Mouse (Mus musculus) liver, embryonic 11.5 days (tissue): ENCODE results near the gene Fgf22. TPM values are rescaled to one million over a fixed set of nuclear protein-coding genes. Genes with fewer than 3 reads are reported as not detected.

Experiments
- ATAC-seq: fragments of 200-750 bp; cut with Nextera tagmentation; replicated peaks from 2 replicates; pipeline ENCODE4 v1.8.0; 2017; ENCODE audit warnings: moderate number of reproducible peaks, mild to moderate bottlenecking, moderate TSS enrichment, moderate library complexity; ENCODE audit not compliant: low FRiP score
- DNase-seq: peaks from one replicate; pipeline ENCODE4 v3.0.0-alpha.2; 2017; ENCODE audit warnings: low spot score
- H3K27ac ChIP-seq: fragments of 300-500 bp; sonication (generic); 2 replicates; pipeline ENCODE4 v1.5.1; 2014; ENCODE audit warnings: mild to moderate bottlenecking, low read depth, low read length, control low read depth
- H3K27me3 ChIP-seq: fragments of 300-500 bp; sonication (generic); replicated peaks from 2 replicates; pipeline ENCODE4 v1.6.1; 2014; ENCODE audit warnings: low read length, mixed read lengths; ENCODE audit not compliant: control insufficient read depth, insufficient read depth
- H3K36me3 ChIP-seq: fragments of 300-500 bp; sonication (generic); 2 replicates; pipeline ENCODE4 v1.6.1; 2014; ENCODE audit warnings: mild to moderate bottlenecking, low read length, moderate library complexity, mixed read lengths; ENCODE audit not compliant: control insufficient read depth, insufficient read depth
- H3K4me1 ChIP-seq: fragments of 300-500 bp; sonication (generic); replicated peaks from 2 replicates; pipeline ENCODE4 v1.6.1; 2014; ENCODE audit warnings: low read length, mixed read lengths; ENCODE audit not compliant: control insufficient read depth, insufficient read depth
- H3K4me2 ChIP-seq: fragments of 300-500 bp; sonication (generic); 2 replicates; pipeline ENCODE4 v1.6.1; 2014; ENCODE audit warnings: mild to moderate bottlenecking, control low read depth, moderate library complexity
- H3K4me3 ChIP-seq: fragments of 300-500 bp; sonication (generic); 2 replicates; pipeline ENCODE4 v1.5.1; 2014; ENCODE audit warnings: low read depth, low read length, control low read depth
- H3K9ac ChIP-seq: fragments of 300-500 bp; sonication (generic); 2 replicates; pipeline ENCODE4 v1.6.1; 2014; ENCODE audit warnings: low read depth, low read length, control low read depth
- H3K9me3 ChIP-seq: fragments of 300-500 bp; sonication (generic); 2 replicates; pipeline ENCODE4 v1.6.1; 2016; ENCODE audit warnings: low read length, inconsistent platforms, mixed read lengths; ENCODE audit not compliant: control insufficient read depth
- WGBS: fragments of 180-500 bp; shearing (Covaris S2); extraction: QIAGEN DNeasy Blood & Tissue Kit; methylation state at CpG from one replicate; pipeline ENCODE4 v1.1.7; 2014; 5-methylcytosine and 5-hydroxymethylcytosine counted together
- polyA plus RNA-seq: library from polyadenylated mRNA; unstranded; fragments of >200 nt; fragmentation: Nextera tagmentation; extraction: Ambion mirVana; gene quantifications from 2 replicates; pipeline ENCODE4 v1.2.1, GENCODE M21; 2014

Fgf22 gene
- polyA plus RNA-seq, 1 experiment from 2014 or later: not detected

DNA sequence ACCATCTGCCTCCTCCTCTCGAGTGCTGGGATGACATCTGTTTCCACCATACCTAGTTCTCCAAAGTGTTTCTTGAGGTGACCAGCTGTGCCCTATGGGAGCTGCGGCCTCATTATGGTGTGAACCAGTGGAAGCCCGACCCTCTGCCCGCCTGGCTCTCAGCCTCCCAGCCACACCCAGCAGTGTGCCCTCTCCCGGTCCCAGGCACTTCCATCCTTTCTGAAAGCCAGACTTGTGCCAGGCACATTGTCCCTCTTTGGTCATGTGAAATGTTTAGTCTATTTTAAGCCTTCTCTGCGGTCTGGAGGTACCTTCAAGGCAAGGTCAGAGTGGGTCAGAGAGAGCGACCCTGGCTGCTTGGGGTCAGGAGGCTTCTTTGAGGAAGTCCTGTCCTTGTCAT is 31.2 kb upstream of the Fgf22 start:
- 75% methylated on average over 7 of the region's 7 CpGs for WGBS
- Histone ChIP-seq H3K4me2 (no peak overlapping the region), H3K36me3 (no peaks in the 10 kb centered on the region), H3K9me3 (no peaks in the 10 kb centered on the region), H3K4me1 (no peaks in the 10 kb centered on the region), H3K4me3 (no peak overlapping the region), H3K27ac (no peak overlapping the region), H3K9ac (no peak overlapping the region), H3K27me3 (peaks cover 11% of the 10 kb centered on the region; the same call in 1 of the 2 replicates)
- no peak for ATAC-seq
- DNase-seq: no peak

- no peak for DNase-seq
- Histone ChIP-seq H3K27me3 (no peaks in the 10 kb centered on the region), H3K36me3 (no peaks in the 10 kb centered on the region), H3K9me3 (no peaks in the 10 kb centered on the region), H3K4me2 (no peak overlapping the region), H3K4me1 (no peaks in the 10 kb centered on the region), H3K9ac (no peak overlapping the region), H3K27ac (no peak overlapping the region), H3K4me3 (no peak overlapping the region)
- peak; percentile 50 for ATAC-seq
- WGBS: 37% methylated on average over 11 of the region's 11 CpGs
These were observed 28.8 kb upstream of the Fgf22 start for GRCm38 (mm10) chr10:79726090-79726489.

GRCm38 (mm10) chr10:79728323-79729249 is 26.3 kb upstream of the Fgf22 start:
- H3K4me3 ChIP-seq: no peak overlapping the region
- ATAC-seq (no peak), DNase-seq (no peak)
- no peaks in the 10 kb centered on the region for H3K4me1 ChIP-seq
- H3K27ac ChIP-seq: no peak overlapping the region
- H3K36me3 ChIP-seq: peaks cover 3% of the 10 kb centered on the region; the same call in 1 of the 2 replicates
- no peak overlapping the region for H3K4me2 ChIP-seq
- H3K9ac ChIP-seq: no peak overlapping the region
- WGBS: 63% methylated on average over 28 of the region's 28 CpGs
- H3K9me3 ChIP-seq: no peaks in the 10 kb centered on the region
- no peaks in the 10 kb centered on the region for H3K27me3 ChIP-seq

DNA sequence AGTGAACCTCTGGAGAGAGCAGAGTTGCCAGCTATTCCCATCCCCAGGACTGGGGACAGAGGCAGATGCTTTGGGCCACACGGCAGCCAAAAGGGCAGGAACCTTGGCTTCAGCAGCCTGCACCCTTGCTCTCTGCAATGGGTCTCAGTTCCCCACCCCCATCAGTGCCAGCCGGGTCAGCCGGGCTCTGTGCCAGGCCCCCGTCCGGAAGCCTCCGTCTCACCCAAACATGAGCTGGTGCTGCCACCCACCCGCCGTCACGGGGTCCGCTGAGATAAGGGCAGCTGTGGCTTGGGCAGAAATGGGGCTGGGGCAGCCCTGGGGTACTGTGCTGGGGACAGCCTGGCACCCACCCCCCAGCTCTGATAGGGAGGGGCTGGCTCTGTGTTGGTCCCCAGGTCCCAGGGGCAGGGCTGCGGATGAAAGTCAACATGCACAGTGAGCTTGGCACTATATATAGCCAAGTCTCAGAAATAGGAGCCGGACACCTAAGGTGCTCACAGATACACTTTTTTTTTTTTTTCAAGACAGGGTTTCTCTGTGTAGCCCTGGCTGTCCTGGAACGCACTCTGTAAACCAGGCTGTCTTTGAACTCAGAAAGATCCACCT is 25.4 kb upstream of the Fgf22 start:
- H3K36me3 ChIP-seq: peaks cover 6% of the 10 kb centered on the region; the same call in 1 of the 2 replicates
- no peaks in the 10 kb centered on the region for H3K9me3 ChIP-seq
- DNase-seq: no peak
- H3K4me3 ChIP-seq: no peak overlapping the region
- no peak overlapping the region for H3K9ac ChIP-seq
- H3K4me1 ChIP-seq: no peaks in the 10 kb centered on the region
- WGBS: 77% methylated on average over 13 of the region's 13 CpGs
- H3K27me3 ChIP-seq: no peaks in the 10 kb centered on the region
- no peak overlapping the region for H3K4me2 ChIP-seq
- H3K27ac ChIP-seq: no peak overlapping the region
- no peak for ATAC-seq

- peaks cover 33% of the 10 kb centered on the region for H3K36me3 ChIP-seq
- no peak overlapping the region for H3K4me2 ChIP-seq
- 100% methylated on average over 1 of the region's 1 CpGs for WGBS
- H3K27ac ChIP-seq: no peak overlapping the region
- no peak overlapping the region for H3K9ac ChIP-seq
- H3K27me3 ChIP-seq: 0 out of 2 replicates have a peak, but pooled peaks cover 4% of the 10 kb centered on the region
- no peaks in the 10 kb centered on the region for H3K4me1 ChIP-seq
- DNase-seq (no peak), ATAC-seq (no peak)
- H3K4me3 ChIP-seq: no peak overlapping the region
- no peaks in the 10 kb centered on the region for H3K9me3 ChIP-seq
These were observed 22.4 kb upstream of the Fgf22 start for GRCm38 (mm10) chr10:79732500-79732899.

DNA sequence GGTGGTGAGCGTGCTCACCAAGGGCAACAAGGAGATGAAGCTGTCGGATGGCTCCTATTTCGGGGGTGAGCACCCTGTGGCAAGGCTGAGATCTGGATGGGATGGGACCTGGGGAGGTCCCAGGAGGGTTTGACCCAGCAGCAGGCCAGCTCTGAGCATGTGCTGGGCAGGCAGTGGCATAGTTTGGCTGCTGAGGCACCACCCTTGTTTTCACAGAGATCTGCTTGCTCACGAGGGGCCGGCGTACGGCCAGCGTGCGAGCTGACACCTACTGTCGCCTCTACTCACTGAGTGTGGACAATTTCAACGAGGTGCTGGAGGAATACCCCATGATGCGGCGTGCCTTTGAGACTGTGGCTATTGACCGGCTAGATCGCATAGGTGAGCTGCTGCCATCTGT is 21.0 kb upstream of the Fgf22 start:
- Histone ChIP-seq H3K9me3 (peaks cover 6% of the 10 kb centered on the region; the same call in 1 of the 2 replicates), H3K4me3 (no peak overlapping the region), H3K4me1 (no peaks in the 10 kb centered on the region), H3K9ac (no peak overlapping the region), H3K36me3 (peaks cover 47% of the 10 kb centered on the region), H3K27ac (no peak overlapping the region), H3K27me3 (0 out of 2 replicates have a peak, but pooled peaks cover 4% of the 10 kb centered on the region), H3K4me2 (no peak overlapping the region)
- ATAC-seq (no peak), DNase-seq (no peak)
- WGBS: 91% methylated on average over 15 of the region's 15 CpGs

DNA sequence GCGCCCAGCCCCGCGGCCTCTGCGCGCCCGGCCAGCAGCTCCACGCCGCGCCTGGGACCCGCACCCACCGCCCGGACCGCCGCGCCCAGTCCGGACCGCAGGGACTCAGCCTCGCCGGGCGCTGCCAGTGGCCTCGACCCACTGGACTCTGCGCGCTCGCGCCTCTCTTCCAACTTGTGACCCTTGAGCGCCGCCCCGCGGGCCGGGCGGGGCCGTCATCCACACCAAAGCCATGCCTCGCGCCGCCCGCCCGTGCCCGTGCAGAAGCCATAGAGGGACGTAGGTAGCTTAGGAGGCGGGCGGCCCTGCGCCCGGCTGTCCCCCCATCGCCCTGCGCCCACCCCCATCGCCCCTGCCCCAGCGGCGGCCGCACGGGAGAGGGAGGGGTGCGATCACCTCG is 19.5 kb upstream of the Fgf22 start:
- Histone ChIP-seq H3K27ac (no peak overlapping the region), H3K4me2 (peak overlapping the region; percentile 16), H3K27me3 (0 out of 2 replicates have a peak, but pooled peaks cover 4% of the 10 kb centered on the region), H3K4me1 (no peaks in the 10 kb centered on the region), H3K9ac (no peak overlapping the region), H3K36me3 (peaks cover 62% of the 10 kb centered on the region), H3K4me3 (0 out of 2 replicates have a peak overlapping the region, but pooled peaks have one; percentile 19), H3K9me3 (peaks cover 11% of the 10 kb centered on the region; the same call in 1 of the 2 replicates)
- ATAC-seq (no peak), DNase-seq (no peak)
- 44% methylated on average over 52 of the region's 52 CpGs for WGBS

DNA sequence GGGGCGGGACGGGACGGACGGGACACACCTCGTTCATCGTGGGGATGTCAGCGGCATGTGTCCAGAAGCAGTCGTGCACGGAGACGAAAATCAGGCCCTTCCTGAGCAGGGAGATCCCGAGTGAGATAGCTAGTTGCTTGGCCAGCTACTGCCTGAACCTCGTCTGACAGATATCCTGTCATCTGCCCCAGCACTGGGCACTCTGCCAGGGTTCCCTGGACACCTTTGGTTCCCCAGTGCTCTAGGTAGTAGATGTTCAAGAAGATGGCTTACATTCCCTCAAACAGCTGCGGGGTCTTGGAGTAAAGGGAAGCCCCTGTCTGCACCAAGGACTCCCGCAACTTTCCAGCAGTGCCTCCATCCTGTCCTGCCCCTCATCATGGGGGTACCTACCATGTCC is 18.2 kb upstream of the Fgf22 start:
- ATAC-seq: no peak
- Histone ChIP-seq H3K36me3 (peaks cover 75% of the 10 kb centered on the region), H3K9ac (no peak overlapping the region), H3K9me3 (peaks cover 11% of the 10 kb centered on the region; the same call in 1 of the 2 replicates), H3K4me3 (no peak overlapping the region), H3K27ac (no peak overlapping the region), H3K4me1 (no peaks in the 10 kb centered on the region), H3K4me2 (no peak overlapping the region), H3K27me3 (0 out of 2 replicates have a peak, but pooled peaks cover 4% of the 10 kb centered on the region)
- DNase-seq: no peak
- WGBS: 82% methylated on average over 14 of the region's 14 CpGs
